Mouse (Mus musculus) kidney, embryonic 16.5 days (tissue): ENCODE measurements around the gene Cnbp. TPM values are rescaled to one million over a fixed set of nuclear protein-coding genes. Genes with fewer than 3 reads are reported as not detected.
A peak's percentile ranks its signal among the peaks of the same experiment; 100 is the strongest.

ENCODE experiments used
- ATAC-seq: fragments of 200-750 bp; cut with Nextera tagmentation; 2 replicates; pipeline ENCODE4 v1.8.0; 2017; ENCODE audit warnings: moderate TSS enrichment; ENCODE audit not compliant: low FRiP score, low TSS enrichment
- H3K27ac ChIP-seq: fragments of 300-500 bp; sonication (generic); 2 replicates; pipeline ENCODE4 v1.5.1; 2014; ENCODE audit warnings: low read length
- H3K27me3 ChIP-seq: fragments of 300-500 bp; sonication (generic); 2 replicates; pipeline ENCODE4 v1.6.1; 2014; ENCODE audit warnings: low read length, control low read depth, mixed read lengths; ENCODE audit not compliant: insufficient read depth
- H3K36me3 ChIP-seq: fragments of 300-500 bp; sonication (generic); 2 replicates; pipeline ENCODE4 v1.6.1; 2014; ENCODE audit warnings: low read length, control low read depth, mixed read lengths; ENCODE audit not compliant: insufficient read depth
- H3K4me1 ChIP-seq: fragments of 300-500 bp; sonication (generic); 2 replicates; pipeline ENCODE4 v1.6.1; 2014; ENCODE audit warnings: low read length, control low read depth, mixed read lengths; ENCODE audit not compliant: insufficient read depth
- H3K4me2 ChIP-seq: fragments of 300-500 bp; sonication (generic); replicated peaks from 2 replicates; pipeline ENCODE4 v1.6.1; 2014; ENCODE audit warnings: low read depth, low read length
- H3K4me3 ChIP-seq: fragments of 300-500 bp; sonication (generic); 2 replicates; pipeline ENCODE4 v1.5.1; 2014; ENCODE audit warnings: mild to moderate bottlenecking, low read length
- H3K9ac ChIP-seq: fragments of 300-500 bp; sonication (generic); replicated peaks from 2 replicates; pipeline ENCODE4 v1.6.1; 2014; ENCODE audit warnings: low read length
- H3K9me3 ChIP-seq: fragments of 300-500 bp; sonication (generic); 2 replicates; pipeline ENCODE4 v1.6.1; 2016; ENCODE audit warnings: low read length, control low read depth
- WGBS: fragments of 180-500 bp; shearing (Covaris S2); extraction: QIAGEN DNeasy Blood & Tissue Kit; methylation state at CpG from one replicate; pipeline ENCODE4 v1.1.7; 2014; 5-methylcytosine and 5-hydroxymethylcytosine counted together
- polyA plus RNA-seq: library from polyadenylated mRNA; unstranded; fragments of >200 nt; fragmentation: Nextera tagmentation; extraction: Ambion mirVana; gene quantifications from 2 replicates; pipeline ENCODE4 v1.2.1, GENCODE M21; 2015

Cnbp gene
- polyA plus RNA-seq, 1 experiment from 2014 or later = 1,064 TPM

GRCm38 (mm10) chr6:87797321-87797720 is 53.6 kb downstream of the Cnbp start:
- Histone ChIP-seq H3K27ac (no peak overlapping the region), H3K4me2 (no peak overlapping the region), H3K27me3 (no peaks in the 10 kb centered on the region), H3K4me3 (no peak overlapping the region), H3K9ac (no peak overlapping the region), H3K4me1 (peaks cover 5% of the 10 kb centered on the region; the same call in 1 of the 2 replicates), H3K9me3 (no peaks in the 10 kb centered on the region), H3K36me3 (peaks cover 3% of the 10 kb centered on the region)
- peak; percentile 43 for ATAC-seq
- 20% methylated on average over 2 of the region's 2 CpGs for WGBS

- Histone ChIP-seq H3K27me3 (no peaks in the 10 kb centered on the region), H3K27ac (no peak overlapping the region), H3K9ac (no peak overlapping the region), H3K4me3 (no peak overlapping the region), H3K36me3 (peaks cover 8% of the 10 kb centered on the region), H3K9me3 (no peaks in the 10 kb centered on the region), H3K4me1 (peaks cover 6% of the 10 kb centered on the region; the same call in 1 of the 2 replicates), H3K4me2 (no peak overlapping the region)
- WGBS = 91% methylated on average over 6 of the region's 6 CpGs
- ATAC-seq = no peak
Measured at GRCm38 (mm10) chr6:87796251-87796880, 54.5 kb downstream of the Cnbp start.

- H3K4me3 ChIP-seq = no peak overlapping the region
- H3K9me3 ChIP-seq = no peaks in the 10 kb centered on the region
- peaks cover 8% of the 10 kb centered on the region for H3K36me3 ChIP-seq
- no peaks in the 10 kb centered on the region for H3K27me3 ChIP-seq
- 79% methylated on average over 6 of the region's 6 CpGs for WGBS
- no peak overlapping the region for H3K9ac ChIP-seq
- no peak overlapping the region for H3K27ac ChIP-seq
- H3K4me1 ChIP-seq = peaks cover 14% of the 10 kb centered on the region; the same call in 1 of the 2 replicates
- no peak overlapping the region for H3K4me2 ChIP-seq
- no peak for ATAC-seq
Measured at GRCm38 (mm10) chr6:87795385-87796150, 55.3 kb downstream of the Cnbp start.

GRCm38 (mm10) chr6:87793821-87794510 is 56.9 kb downstream of the Cnbp start:
- H3K27ac ChIP-seq = no peak overlapping the region
- peaks cover 27% of the 10 kb centered on the region for H3K4me1 ChIP-seq
- peaks cover 8% of the 10 kb centered on the region for H3K36me3 ChIP-seq
- H3K4me2 ChIP-seq = no peak overlapping the region
- no peaks in the 10 kb centered on the region for H3K27me3 ChIP-seq
- H3K9ac ChIP-seq = no peak overlapping the region
- ATAC-seq = no peak
- no peak overlapping the region for H3K4me3 ChIP-seq
- 94% methylated on average over 10 of the region's 10 CpGs for WGBS
- no peaks in the 10 kb centered on the region for H3K9me3 ChIP-seq

Other genes starting within 250 kb of the Cnbp start
- 18.1 and 18.7 TPM in 2 replicates for gene Aplf, start 178.9 kb downstream of the Cnbp start, polyA plus RNA-seq
- 1.4 and 2.0 TPM in 2 replicates for gene Efcc1, start 120.2 kb downstream of the Cnbp start, polyA plus RNA-seq
- gene Gp9, start 73.0 kb downstream of the Cnbp start, polyA plus RNA-seq = 1.0 and 1.6 TPM in 2 replicates
- gene Rab43, start 38.9 kb downstream of the Cnbp start, polyA plus RNA-seq = 10.9 and 14.7 TPM in 2 replicates
- 2.7 and 5.2 TPM in 2 replicates for gene Gm45140, start 15.3 kb downstream of the Cnbp start, polyA plus RNA-seq
- 41.3 and 49.3 TPM in 2 replicates for gene Isy1, start 12.3 kb downstream of the Cnbp start, polyA plus RNA-seq
- gene Copg1, start 36.7 kb upstream of the Cnbp start, polyA plus RNA-seq = 190 TPM in 2 replicates
- 62.5 and 67.1 TPM in 2 replicates for gene Hmces, start 62.8 kb upstream of the Cnbp start, polyA plus RNA-seq
- 12.6 and 13.3 TPM in 2 replicates for gene H1fx, start 130.5 kb upstream of the Cnbp start, polyA plus RNA-seq
- 259 and 261 TPM in 2 replicates for gene Rab7, start 194.2 kb upstream of the Cnbp start, polyA plus RNA-seq
- gene Rpn1, start 233.4 kb upstream of the Cnbp start, polyA plus RNA-seq = 457 and 473 TPM in 2 replicates